Mouse (Mus musculus) lung, embryonic 14.5 days (tissue): ENCODE data around the gene Esrrb. TPM values are rescaled to one million over a fixed set of nuclear protein-coding genes. Genes with fewer than 3 reads are reported as not detected.

Source experiments
- ATAC-seq: fragments of 200-750 bp; cut with Nextera tagmentation; 2 replicates; pipeline ENCODE4 v1.8.0; 2017; ENCODE audit warnings: mild to moderate bottlenecking, moderate TSS enrichment, moderate library complexity; ENCODE audit not compliant: insufficient read depth
- DNase-seq: peaks from one replicate; pipeline ENCODE4 v3.0.0-alpha.2; 2015
- H3K27ac ChIP-seq: fragments of 300-500 bp; sonication (generic); 2 replicates; pipeline ENCODE4 v1.5.1; 2014; ENCODE audit warnings: low read depth, mild to moderate bottlenecking, moderate library complexity
- H3K27me3 ChIP-seq: fragments of 300-500 bp; sonication (generic); 2 replicates; pipeline ENCODE4 v1.6.1; 2014; ENCODE audit warnings: low read length, control low read depth; ENCODE audit not compliant: insufficient read depth
- H3K36me3 ChIP-seq: fragments of 300-500 bp; sonication (generic); 2 replicates; pipeline ENCODE4 v1.6.1; 2014; ENCODE audit warnings: control low read depth; ENCODE audit not compliant: insufficient read depth
- H3K4me1 ChIP-seq: fragments of 300-500 bp; sonication (generic); 2 replicates; pipeline ENCODE4 v1.6.1; 2014; ENCODE audit warnings: antibody characterized with exemption, control low read depth; ENCODE audit not compliant: insufficient read depth
- H3K4me2 ChIP-seq: fragments of 300-500 bp; sonication (generic); 2 replicates; pipeline ENCODE4 v1.6.1; 2014; ENCODE audit warnings: mild to moderate bottlenecking
- H3K4me3 ChIP-seq: fragments of 300-500 bp; sonication (generic); 2 replicates; pipeline ENCODE4 v1.5.1; 2014; ENCODE audit warnings: low read depth, low read length
- H3K9ac ChIP-seq: fragments of 300-500 bp; sonication (generic); 2 replicates; pipeline ENCODE4 v1.6.1; 2014
- H3K9me3 ChIP-seq: fragments of 300-500 bp; sonication (generic); 2 replicates; pipeline ENCODE4 v1.6.1; 2016; ENCODE audit warnings: low read depth, low read length, control low read depth
- CTCF ChIP-seq: IDR thresholded peaks from 2 replicates; pipeline ENCODE4 v1.5.1; 2016; ENCODE audit warnings: antibody characterized with exemption, low read depth
- WGBS: fragments of 180-500 bp; shearing (Covaris S2); extraction: QIAGEN DNeasy Blood & Tissue Kit; methylation state at CpG from one replicate; pipeline ENCODE4 v1.1.7; 2014; 5-methylcytosine and 5-hydroxymethylcytosine counted together
- polyA plus RNA-seq: library from polyadenylated mRNA; unstranded; fragments of >200 nt; fragmentation: Nextera tagmentation; extraction: Ambion mirVana; gene quantifications from 2 replicates; pipeline ENCODE4 v1.2.1, GENCODE M21; 2014

Gene Esrrb
- polyA plus RNA-seq, 1 experiment from 2014 or later, result 0.17 TPM

DNA sequence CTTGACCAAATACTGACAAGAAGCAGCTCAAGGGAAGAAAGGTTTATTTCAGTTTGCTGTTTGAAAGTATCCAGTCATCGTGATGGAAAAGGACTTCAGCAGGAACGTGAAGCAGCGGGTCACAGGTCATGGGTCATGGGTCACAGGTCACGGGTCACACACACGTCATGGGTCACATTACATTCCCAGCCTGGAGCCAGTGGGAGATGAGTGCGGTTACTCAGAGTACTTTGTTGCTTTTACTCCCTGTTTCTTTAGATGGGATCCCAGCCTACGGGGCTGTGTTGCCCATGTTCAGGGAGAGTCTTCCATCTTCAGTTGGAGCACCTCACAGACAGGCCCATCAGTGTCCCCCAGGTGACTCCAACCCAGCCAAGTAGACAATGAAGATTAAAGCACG, 13.4 kb downstream of the Esrrb start:
- TF ChIP-seq CTCF, result no peak
- H3K4me1 ChIP-seq, result no peaks in the 10 kb centered on the region
- no peak overlapping the region for H3K4me2 ChIP-seq
- H3K27me3 ChIP-seq, result no peaks in the 10 kb centered on the region
- H3K36me3 ChIP-seq, result no peaks in the 10 kb centered on the region
- no peak overlapping the region for H3K27ac ChIP-seq
- H3K4me3 ChIP-seq, result no peak overlapping the region
- no peak for DNase-seq
- H3K9ac ChIP-seq, result no peak overlapping the region
- no peak for ATAC-seq
- H3K9me3 ChIP-seq, result no peaks in the 10 kb centered on the region
- WGBS, result 55% methylated on average over 8 of the region's 8 CpGs

DNA sequence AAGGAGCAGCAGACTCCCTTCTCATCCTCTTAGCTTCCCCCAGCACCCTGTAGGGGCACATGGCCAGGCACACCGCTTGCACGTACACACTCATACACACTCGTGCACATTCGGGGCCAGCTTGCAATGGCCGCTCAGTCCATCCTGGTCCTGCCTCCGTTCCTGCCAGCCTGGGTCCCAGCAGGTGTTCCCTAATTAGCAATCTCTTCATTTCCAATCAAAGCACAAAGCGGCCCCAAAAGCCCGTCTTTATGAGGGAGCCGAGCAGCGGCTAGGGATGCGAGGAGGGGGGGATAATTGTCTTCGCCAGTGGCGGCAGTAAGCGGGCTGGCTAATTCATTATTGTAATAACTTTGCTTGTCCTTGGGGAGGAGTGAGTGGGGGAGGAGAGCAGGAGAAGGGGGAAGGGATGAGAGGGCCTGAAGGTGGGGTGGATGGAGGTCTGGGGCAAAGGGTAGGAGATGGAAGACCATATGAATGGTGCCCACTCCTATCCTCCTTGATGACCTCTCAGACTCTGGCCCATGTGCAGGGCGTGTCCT, 18.8 kb downstream of the Esrrb start:
- TF ChIP-seq CTCF, result no peak
- no peak overlapping the region for H3K9ac ChIP-seq
- H3K4me1 ChIP-seq, result no peaks in the 10 kb centered on the region
- WGBS, result 28% methylated on average over 15 of the region's 15 CpGs
- H3K27me3 ChIP-seq, result no peaks in the 10 kb centered on the region
- H3K4me3 ChIP-seq, result no peak overlapping the region
- H3K36me3 ChIP-seq, result no peaks in the 10 kb centered on the region
- no peak for DNase-seq
- no peaks in the 10 kb centered on the region for H3K9me3 ChIP-seq
- no peak overlapping the region for H3K4me2 ChIP-seq
- no peak overlapping the region for H3K27ac ChIP-seq
- ATAC-seq, result no peak

DNA sequence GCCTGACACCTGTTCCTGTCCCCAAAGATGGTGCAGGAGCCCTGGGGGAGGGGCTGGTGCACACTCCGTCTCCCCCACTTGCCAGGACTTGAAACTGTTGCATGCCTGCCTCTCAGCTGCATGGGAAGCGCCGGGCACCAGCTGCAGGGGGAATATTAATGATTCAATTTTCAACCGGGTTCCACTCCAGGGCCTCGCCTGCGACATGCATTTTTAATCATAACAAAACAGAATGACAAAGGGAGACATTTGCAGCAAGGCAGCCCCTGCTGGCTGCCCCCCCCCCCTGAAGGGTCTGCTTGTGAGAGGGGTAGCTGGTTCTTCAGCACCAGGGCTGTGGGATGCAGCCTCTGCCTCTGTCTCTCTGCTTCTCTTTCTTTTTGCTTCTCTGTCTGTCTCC, 22.9 kb downstream of the Esrrb start:
- Histone ChIP-seq H3K4me1 (no peaks in the 10 kb centered on the region), H3K4me2 (no peak overlapping the region), H3K9ac (no peak overlapping the region), H3K4me3 (no peak overlapping the region), H3K27me3 (no peaks in the 10 kb centered on the region), H3K9me3 (no peaks in the 10 kb centered on the region), H3K36me3 (no peaks in the 10 kb centered on the region), H3K27ac (no peak overlapping the region)
- 19% methylated on average over 6 of the region's 6 CpGs for WGBS
- no peak for TF ChIP-seq CTCF
- ATAC-seq (no peak), DNase-seq (no peak)

DNA sequence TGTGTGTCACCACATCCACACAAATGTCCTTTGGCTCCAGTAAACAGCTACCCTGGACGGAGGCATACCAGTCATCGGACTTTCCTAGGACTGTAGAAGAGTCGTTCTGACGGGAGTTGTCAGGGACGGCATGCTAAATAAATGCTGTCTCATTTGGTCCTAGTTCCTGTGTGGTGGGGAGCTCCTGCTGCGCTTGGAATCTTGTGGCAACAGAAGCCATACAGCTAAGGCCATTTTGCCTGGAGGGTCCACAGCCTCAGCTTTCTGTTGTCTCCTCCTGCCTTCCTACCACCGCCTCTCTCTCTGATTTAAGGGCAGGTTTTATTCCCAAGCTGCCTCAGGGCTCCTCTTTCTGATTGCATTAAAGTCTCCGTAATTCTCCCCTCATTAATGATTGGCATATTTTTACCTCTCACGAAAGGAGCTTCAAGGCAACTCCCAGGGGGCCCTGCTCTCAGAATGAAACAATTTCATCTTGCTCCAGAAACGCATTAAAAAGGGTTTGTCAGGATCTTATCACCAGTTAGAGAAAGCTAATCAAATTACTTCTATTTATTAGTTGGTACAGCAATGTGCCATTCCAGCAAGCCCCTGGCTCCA, 26.9 kb downstream of the Esrrb start:
- H3K27ac ChIP-seq, result no peak overlapping the region
- H3K4me1 ChIP-seq, result no peaks in the 10 kb centered on the region
- no peak for ATAC-seq
- no peaks in the 10 kb centered on the region for H3K36me3 ChIP-seq
- no peak for TF ChIP-seq CTCF
- no peaks in the 10 kb centered on the region for H3K27me3 ChIP-seq
- no peak overlapping the region for H3K4me2 ChIP-seq
- no peak for DNase-seq
- WGBS, result 63% methylated on average over 10 of the region's 10 CpGs
- no peak overlapping the region for H3K4me3 ChIP-seq
- no peak overlapping the region for H3K9ac ChIP-seq
- H3K9me3 ChIP-seq, result no peaks in the 10 kb centered on the region

DNA sequence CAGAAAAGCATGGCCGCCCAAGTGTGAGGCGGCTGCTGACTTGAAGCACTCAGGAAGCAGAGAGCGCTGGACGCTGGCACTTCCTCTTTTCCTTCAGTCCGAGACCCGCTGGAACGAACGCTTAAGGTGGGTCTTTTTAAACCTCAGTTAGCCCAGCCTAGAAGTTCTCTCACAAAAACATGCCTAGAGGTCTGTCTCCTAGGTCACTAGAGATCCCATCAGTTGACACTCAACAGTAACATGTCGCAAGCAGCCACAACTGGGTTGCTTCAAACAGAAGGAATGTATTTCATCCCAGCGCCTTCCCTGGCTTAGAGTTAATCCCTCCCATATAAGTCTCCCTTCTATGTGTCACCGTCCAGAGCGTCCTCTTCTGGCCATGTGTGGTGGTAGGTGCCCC, 33.9 kb downstream of the Esrrb start:
- DNase-seq, result no peak
- Histone ChIP-seq H3K4me2 (no peak overlapping the region), H3K27me3 (no peaks in the 10 kb centered on the region; the same call in 1 of the 2 replicates), H3K27ac (no peak overlapping the region), H3K4me1 (no peaks in the 10 kb centered on the region), H3K36me3 (no peaks in the 10 kb centered on the region), H3K9ac (no peak overlapping the region), H3K4me3 (no peak overlapping the region), H3K9me3 (no peaks in the 10 kb centered on the region)
- TF ChIP-seq CTCF, result no peak
- 84% methylated on average over 12 of the region's 12 CpGs for WGBS
- ATAC-seq, result no peak

DNA sequence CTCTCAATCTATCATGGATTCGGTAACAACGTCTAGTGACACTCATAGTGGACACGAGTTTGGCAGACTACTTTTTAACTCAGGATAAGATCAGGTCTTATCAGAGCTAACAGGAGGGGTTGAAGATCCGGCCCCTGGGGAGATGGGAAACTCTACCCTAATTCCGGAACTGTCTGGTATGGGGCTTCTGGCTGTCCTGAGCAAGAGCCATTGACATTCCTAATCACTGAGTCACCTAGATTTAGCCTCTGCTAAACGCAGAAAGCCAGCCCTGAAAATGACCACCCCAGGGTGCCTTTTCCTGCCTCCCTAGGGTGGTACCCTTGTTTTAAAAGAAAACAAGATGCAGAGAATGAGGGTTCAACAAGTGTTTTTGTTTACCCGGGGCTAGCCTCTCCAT, 34.4 kb downstream of the Esrrb start:
- Histone ChIP-seq H3K4me3 (no peak overlapping the region), H3K36me3 (no peaks in the 10 kb centered on the region), H3K27me3 (no peaks in the 10 kb centered on the region; the same call in 1 of the 2 replicates), H3K27ac (no peak overlapping the region), H3K4me1 (no peaks in the 10 kb centered on the region), H3K9ac (no peak overlapping the region), H3K4me2 (no peak overlapping the region), H3K9me3 (no peaks in the 10 kb centered on the region)
- 33% methylated on average over 7 of the region's 7 CpGs for WGBS
- TF ChIP-seq CTCF, result no peak
- ATAC-seq (no peak), DNase-seq (peak; percentile 6)

DNA sequence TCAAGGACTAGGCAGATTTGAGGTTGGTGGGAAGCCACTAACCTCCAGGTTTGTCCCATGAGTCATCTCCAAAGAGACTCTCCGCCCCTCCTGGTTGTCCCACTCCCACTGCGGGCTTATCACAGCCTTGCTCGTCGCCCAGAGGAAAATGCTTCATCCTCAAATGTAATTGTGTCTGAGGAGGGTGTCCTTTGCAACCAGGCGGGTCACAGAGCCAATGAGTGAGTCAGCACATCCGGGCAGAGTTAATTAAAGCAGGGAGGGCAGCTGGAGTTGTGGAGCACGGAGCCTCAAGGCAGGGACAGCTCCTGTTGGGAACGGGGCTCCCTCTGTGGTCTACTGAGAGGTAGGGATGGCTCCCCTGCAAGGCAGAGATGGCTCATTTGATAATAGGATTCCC, 37.8 kb downstream of the Esrrb start:
- no peak for TF ChIP-seq CTCF
- WGBS, result 21% methylated on average over 8 of the region's 8 CpGs
- Histone ChIP-seq H3K9me3 (no peaks in the 10 kb centered on the region), H3K27me3 (peaks cover 4% of the 10 kb centered on the region), H3K4me3 (no peak overlapping the region), H3K4me2 (no peak overlapping the region), H3K27ac (no peak overlapping the region), H3K4me1 (no peaks in the 10 kb centered on the region), H3K9ac (no peak overlapping the region), H3K36me3 (no peaks in the 10 kb centered on the region)
- DNase-seq (peak; percentile 17), ATAC-seq (no peak)
